Mouse (Mus musculus) urinary bladder, adult 2 months (tissue): ENCODE results near the gene Cgas. TPM values are rescaled to one million over a fixed set of nuclear protein-coding genes. Genes with fewer than 3 reads are reported as not detected.

Source experiments
- DNase-seq: peaks from one replicate; pipeline ENCODE4 v3.0.0; 2022; ENCODE audit warnings: low spot score
- polyA plus RNA-seq: library from polyadenylated mRNA; depleted of rRNA; stranded (reverse); fragments of >200 nt; gene quantifications from 2 replicates; pipeline ENCODE4 v1.2.3, GENCODE M21; 2012

Gene Cgas
- polyA plus RNA-seq, 1 experiment = 1.7 TPM

- no peak for DNase-seq
Measured at GRCm38 (mm10) chr9:78457026-78457425, 14.0 kb upstream of the Cgas start.

GRCm38 (mm10) chr9:78451382-78451781 lies 8.3 kb upstream of the Cgas start:
- DNase-seq = no peak

- DNase-seq = no peak
Measured at GRCm38 (mm10) chr9:78450404-78450803, 7.4 kb upstream of the Cgas start.

GRCm38 (mm10) chr9:78447973-78448873 lies 5.2 kb upstream of the Cgas start, which contains the start of the genes Mto1 and Gm17324:
Gene Mto1, plus strand, starts transcription at chr9:78448208.
Gene Gm17324, minus strand, starts transcription at chr9:78448786.
- peak; percentile 86 for DNase-seq

GRCm38 (mm10) chr9:78447606-78447972 lies 4.6 kb upstream of the Cgas start:
- DNase-seq = no peak

GRCm38 (mm10) chr9:78442237-78442578 lies 829 bp downstream of the Cgas start:
- DNase-seq = no peak

- DNase-seq = no peak
Measured at GRCm38 (mm10) chr9:78439426-78439825, 3.6 kb downstream of the Cgas start.

GRCm38 (mm10) chr9:78432471-78432870 lies 10.6 kb downstream of the Cgas start:
- no peak for DNase-seq

GRCm38 (mm10) chr9:78430486-78430885 lies 12.6 kb downstream of the Cgas start:
- DNase-seq = no peak

GRCm38 (mm10) chr9:78429551-78429950 lies 13.5 kb downstream of the Cgas start:
- no peak for DNase-seq

- DNase-seq = no peak
Measured at GRCm38 (mm10) chr9:78428870-78429432, 14.1 kb downstream of the Cgas start.

GRCm38 (mm10) chr9:78428185-78428584 lies 14.9 kb downstream of the Cgas start:
- no peak for DNase-seq

- DNase-seq = no peak
Measured at GRCm38 (mm10) chr9:78427362-78427781, 15.7 kb downstream of the Cgas start.

GRCm38 (mm10) chr9:78401596-78401995 lies 41.4 kb downstream of the Cgas start:
- DNase-seq = no peak

GRCm38 (mm10) chr9:78400570-78400969 lies 42.5 kb downstream of the Cgas start:
- DNase-seq = no peak

GRCm38 (mm10) chr9:78396517-78396916 lies 46.5 kb downstream of the Cgas start:
- no peak for DNase-seq

GRCm38 (mm10) chr9:78395630-78396351 lies 47.2 kb downstream of the Cgas start, which contains the start of gene Ddx43:
Gene Ddx43, plus strand, starts transcription at chr9:78395777.
- peak; percentile 27 for DNase-seq

- DNase-seq = no peak
Measured at GRCm38 (mm10) chr9:78395244-78395629, 47.8 kb downstream of the Cgas start.

- no peak for DNase-seq
Measured at GRCm38 (mm10) chr9:78394602-78395001, 48.4 kb downstream of the Cgas start.

- no peak for DNase-seq
Measured at GRCm38 (mm10) chr9:78393741-78394140, 49.3 kb downstream of the Cgas start.

- no peak for DNase-seq
Measured at GRCm38 (mm10) chr9:78389981-78390380, 53.1 kb downstream of the Cgas start.

- DNase-seq = no peak
Measured at GRCm38 (mm10) chr9:78386947-78387346, 56.1 kb downstream of the Cgas start.

GRCm38 (mm10) chr9:78385893-78386292 lies 57.1 kb downstream of the Cgas start:
- no peak for DNase-seq
